Mouse (Mus musculus) CH12.LX (cell line): ENCODE measurements around the gene Tm7sf2. TPM values are rescaled to one million over a fixed set of nuclear protein-coding genes. Genes with fewer than 3 reads are reported as not detected.

ENCODE experiments used
- DNase-seq: peaks from one replicate; pipeline ENCODE4 v3.0.0-alpha.2; 2013; ENCODE audit errors: extremely low read depth
- H3K27ac ChIP-seq: 2 replicates; pipeline ENCODE4 v1.5.1; 2012; ENCODE audit warnings: low read depth, mild to moderate bottlenecking, control low read depth, moderate library complexity; ENCODE audit not compliant: insufficient read depth
- H3K27me3 ChIP-seq: replicated peaks from 2 replicates; pipeline ENCODE3; 2012; ENCODE audit warnings: inconsistent platforms
- H3K36me3 ChIP-seq, 2 experiments: replicated peaks in 1 of 2; 2 replicates each; pipeline versions ENCODE3 to v1.6.1; 2012; ENCODE audit warnings: inconsistent platforms in 1 of 2, low read length in 1 of 2, mild to moderate bottlenecking in 1 of 2, mixed read lengths in 1 of 2, moderate library complexity in 1 of 2; ENCODE audit not compliant: control insufficient read depth in 1 of 2, insufficient read depth in 1 of 2
- H3K4me1 ChIP-seq, 2 experiments: 2 replicates each; pipeline ENCODE4 v1.6.1; 2012; ENCODE audit warnings: inconsistent platforms in 1 of 2, moderate library complexity in 1 of 2; ENCODE audit not compliant: insufficient read depth in 2 of 2, control insufficient read depth in 1 of 2
- H3K4me2 ChIP-seq: 2 replicates; pipeline ENCODE4 v1.6.1; 2012; ENCODE audit warnings: low read depth, mild to moderate bottlenecking, control low read depth; ENCODE audit not compliant: poor library complexity, insufficient read depth, severe bottlenecking
- H3K4me3 ChIP-seq, 3 experiments: fragments of 150-350 bp in 1 of 3; sonication (generic) in 1 of 3; replicated peaks in 1 of 3; 2 replicates each; pipeline versions ENCODE3 to v1.5.1; 2011 to 2012; ENCODE audit warnings: low read depth in 2 of 3, low read length in 2 of 3, mild to moderate bottlenecking in 2 of 3, moderate library complexity in 2 of 3, control low read depth in 1 of 3, improper control_type of control experiment in 1 of 3, inconsistent platforms in 1 of 3, mixed read lengths in 1 of 3; ENCODE audit not compliant: poor library complexity in 1 of 3
- H3K79me2 ChIP-seq: replicated peaks from 2 replicates; pipeline ENCODE4 v1.6.1; 2012; ENCODE audit warnings: mild to moderate bottlenecking, moderate library complexity; ENCODE audit not compliant: control insufficient read depth, poor library complexity, insufficient read depth, severe bottlenecking; ENCODE audit errors: extremely low read depth
- H3K9ac ChIP-seq: 2 replicates; pipeline ENCODE4 v1.6.1; 2012; ENCODE audit warnings: low read depth, mild to moderate bottlenecking, control low read depth, moderate library complexity; ENCODE audit not compliant: insufficient read depth
- H3K9me3 ChIP-seq: replicated peaks from 2 replicates; pipeline ENCODE3; 2012; ENCODE audit warnings: low read length, inconsistent platforms, mixed read lengths
- CHD2 ChIP-seq: IDR thresholded peaks from 2 replicates; pipeline ENCODE4 v1.6.1; 2011; ENCODE audit warnings: low read length, improper control_type of control experiment
- E2F4 ChIP-seq: IDR thresholded peaks from 2 replicates; pipeline ENCODE4 v1.6.1; 2011; ENCODE audit warnings: low read depth, low read length, improper control_type of control experiment; ENCODE audit not compliant: insufficient replicate concordance
- ELF1 ChIP-seq: IDR thresholded peaks from 2 replicates; pipeline ENCODE4 v1.6.1; 2014; ENCODE audit warnings: low read depth, mild to moderate bottlenecking, inconsistent platforms, low read length, improper control_type of control experiment
- HCFC1 ChIP-seq: IDR thresholded peaks from 2 replicates; pipeline ENCODE4 v1.6.1; 2012; ENCODE audit warnings: low read depth, mild to moderate bottlenecking, inconsistent platforms, low read length, improper control_type of control experiment
- IRF4 ChIP-seq: IDR thresholded peaks from 2 replicates; pipeline ENCODE4 v1.6.1; 2014; ENCODE audit warnings: low read depth, mild to moderate bottlenecking, inconsistent platforms, low read length, improper control_type of control experiment
- MAFK ChIP-seq: IDR thresholded peaks from 2 replicates; pipeline ENCODE4 v1.6.1; 2011; ENCODE audit warnings: low read length, improper control_type of control experiment; ENCODE audit not compliant: insufficient replicate concordance
- MXI1 ChIP-seq: IDR thresholded peaks from 2 replicates; pipeline ENCODE4 v1.6.1; 2011; ENCODE audit warnings: mild to moderate bottlenecking, low read depth, low read length, improper control_type of control experiment
- MYC ChIP-seq: IDR thresholded peaks from 2 replicates; pipeline ENCODE4 v1.6.1; 2011; ENCODE audit warnings: low read depth, mild to moderate bottlenecking, improper control_type of control experiment, low read length
- NELFE ChIP-seq: IDR thresholded peaks from 2 replicates; pipeline ENCODE4 v1.6.1; 2011; ENCODE audit warnings: low read depth, low read length, improper control_type of control experiment
- POLR2A ChIP-seq: IDR thresholded peaks from 2 replicates; pipeline ENCODE4 v1.6.1; 2011; ENCODE audit warnings: low read depth, mild to moderate bottlenecking, improper control_type of control experiment, low read length
- POLR2AphosphoS2 ChIP-seq: IDR thresholded peaks from 2 replicates; pipeline ENCODE4 v1.6.1; 2011; ENCODE audit warnings: low read depth, low read length, improper control_type of control experiment
- SIN3A ChIP-seq: IDR thresholded peaks from 2 replicates; pipeline ENCODE4 v1.6.1; 2012; ENCODE audit warnings: low read length, improper control_type of control experiment, inconsistent platforms
- SMC3 ChIP-seq: IDR thresholded peaks from 2 replicates; pipeline ENCODE4 v1.6.1; 2011; ENCODE audit warnings: low read depth, low read length, improper control_type of control experiment
- TBP ChIP-seq: conservative IDR thresholded peaks from 2 replicates; pipeline ENCODE4 v1.6.1; 2011; ENCODE audit warnings: low read depth, low read length, improper control_type of control experiment
- UBTF ChIP-seq: IDR thresholded peaks from 2 replicates; pipeline ENCODE4 v1.6.1; 2012; ENCODE audit warnings: low read depth, mild to moderate bottlenecking, inconsistent platforms, low read length, improper control_type of control experiment, moderate library complexity
- USF1 ChIP-seq: IDR thresholded peaks from 2 replicates; pipeline ENCODE4 v1.6.1; 2014; ENCODE audit warnings: low read depth, mild to moderate bottlenecking, inconsistent platforms, low read length, improper control_type of control experiment
- USF2 ChIP-seq: conservative IDR thresholded peaks from 2 replicates; pipeline ENCODE4 v1.6.1; 2011; ENCODE audit warnings: low read depth, low read length, improper control_type of control experiment
- ZC3H11A ChIP-seq: IDR thresholded peaks from 2 replicates; pipeline ENCODE4 v1.6.1; 2012; ENCODE audit warnings: low read depth, mild to moderate bottlenecking, inconsistent platforms, low read length, improper control_type of control experiment
- ZKSCAN1 ChIP-seq: IDR thresholded peaks from 2 replicates; pipeline ENCODE4 v1.6.1; 2012; ENCODE audit warnings: low read depth, inconsistent platforms, low read length, improper control_type of control experiment, borderline replicate concordance
- ZMIZ1 ChIP-seq: IDR thresholded peaks from 2 replicates; pipeline ENCODE4 v1.6.1; 2012; ENCODE audit warnings: low read depth, mild to moderate bottlenecking, inconsistent platforms, low read length, improper control_type of control experiment
- dilution Hi-C: fragments of 300-500 bp; cut with MboI; formaldehyde crosslinking; loops from 2 replicates; pipeline ENCODE4 v1.14.3; 2020; ENCODE audit warnings: low sequenced_read_pairs; ENCODE audit not compliant: extremely low pct_unique_long_range_greater_than_20kb, extremely low pct_ligation_motif_present
- in situ Hi-C: fragments of 300-500 bp; cut with MboI; formaldehyde crosslinking; loops from 3 replicates; pipeline ENCODE4 v1.14.3; 2019; ENCODE audit warnings: low sequenced_read_pairs, low pct_ligation_motif_present, low pct_unique_long_range_greater_than_20kb, mixed read lengths
- polyA plus RNA-seq: library from polyadenylated mRNA; unstranded; fragments of >175 nt; gene quantifications from 2 replicates; pipeline ENCODE4 v1.2.1, GENCODE M21; 2012; ENCODE audit warnings: low read depth; ENCODE audit not compliant: insufficient read length
- total RNA-seq, 2 experiments: library from RNA; depleted of rRNA; stranded (reverse); fragments of 300-350 nt in 1 of 2; fragments of >200 nt in 1 of 2; gene quantifications; 2 replicates each; pipeline ENCODE4 v1.2.3; 2012 to 2014

Gene Tm7sf2
- total and polyA plus RNA-seq, 3 experiments, result 10.8 to 15.1 (median 11.7) TPM

DNA sequence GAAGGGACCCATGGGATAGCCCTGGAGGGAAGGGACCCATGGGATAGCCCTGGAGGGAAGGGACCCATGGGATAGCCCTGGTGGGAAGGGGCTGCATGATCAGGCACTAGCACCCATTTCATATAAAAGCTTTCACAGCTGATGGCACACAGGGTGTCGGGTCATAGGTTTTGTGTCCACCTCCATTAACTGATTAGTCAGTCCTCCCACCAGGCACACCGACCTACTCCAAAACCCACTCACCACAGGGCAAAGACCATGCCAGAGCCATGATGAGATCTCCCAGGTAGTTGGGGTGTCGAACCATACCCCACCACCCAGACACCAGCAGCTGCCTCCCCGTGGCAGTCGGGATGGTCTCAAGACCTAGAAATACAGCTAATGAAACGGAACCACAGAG, 5.1 kb downstream of the Tm7sf2 start:
- TF ChIP-seq SIN3A, result no peak
- no peak for DNase-seq
- dilution Hi-C loops, result no loop called here
- no peak overlapping the region for H3K4me3 ChIP-seq
- in situ Hi-C loops, result loop anchor here (10.0 kb wide), 1 partner anchor 98 kb away; the partner anchor contains the start of gene Pola2
- peaks cover 12 to 51% of the 10 kb centered on the region in 2 experiments for H3K4me1 ChIP-seq
- no peak overlapping the region for H3K4me2 ChIP-seq
- peaks cover 13 to 32% of the 10 kb centered on the region in 2 experiments for H3K36me3 ChIP-seq
- H3K27me3 ChIP-seq, result no peaks in the 10 kb centered on the region
- H3K79me2 ChIP-seq, result peaks cover 19% of the 10 kb centered on the region
- no peak overlapping the region for H3K27ac ChIP-seq
- H3K9ac ChIP-seq, result no peak overlapping the region
- no peaks in the 10 kb centered on the region for H3K9me3 ChIP-seq

DNA sequence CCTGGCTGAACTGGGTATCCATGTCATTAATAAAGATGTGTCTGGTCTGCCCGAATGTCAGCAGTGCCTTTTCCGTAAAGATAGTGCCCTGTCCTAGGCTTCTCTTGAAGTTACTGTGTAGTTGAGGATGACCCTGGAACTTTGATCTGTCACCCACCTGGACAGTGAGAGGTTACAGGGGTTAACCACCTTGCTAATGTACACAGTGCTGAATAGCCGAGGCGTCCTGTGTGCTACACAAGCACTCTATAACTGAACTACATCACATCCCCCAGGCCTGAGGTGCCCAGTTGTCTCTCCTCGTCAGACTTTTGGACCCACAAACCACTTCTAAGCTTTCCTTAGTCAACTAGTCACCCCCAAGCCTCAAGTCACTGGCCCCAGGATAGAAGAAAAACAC, 5.8 kb downstream of the Tm7sf2 start:
- H3K79me2 ChIP-seq, result peaks cover 22% of the 10 kb centered on the region
- H3K36me3 ChIP-seq, result peaks cover 13 to 29% of the 10 kb centered on the region in 2 experiments
- in situ Hi-C loops, result loop anchor here (10.0 kb wide), 1 partner anchor 98 kb away; the partner anchor contains the start of gene Pola2
- H3K9ac ChIP-seq, result peak overlapping the region; percentile 78
- DNase-seq, result no peak
- H3K4me1 ChIP-seq, result peaks cover 9 to 44% of the 10 kb centered on the region in 2 experiments
- H3K27ac ChIP-seq, result no peak overlapping the region
- H3K4me2 ChIP-seq, result peak overlapping the region; percentile 41
- peak overlapping the region; percentile 94 to 98 (median 95) for H3K4me3 ChIP-seq
- dilution Hi-C loops, result no loop called here
- no peaks in the 10 kb centered on the region for H3K9me3 ChIP-seq
- TF ChIP-seq POLR2AphosphoS2 (no peak), USF2 (no peak), NELFE (no peak), USF1 (no peak), POLR2A (no peak), MXI1 (no peak), HCFC1 (no peak), CHD2 (no peak), ZKSCAN1 (no peak), MYC (no peak), IRF4 (no peak), TBP (no peak), ZC3H11A (no peak), SIN3A (no peak), MAFK (no peak), E2F4 (no peak), SMC3 (no peak), ZMIZ1 (no peak), UBTF (no peak), ELF1 (no peak)
- TF ChIP-seq, all 38 proteins: peak for 0
- H3K27me3 ChIP-seq, result no peaks in the 10 kb centered on the region
